Mouse (Mus musculus): ENCODE results near the gene Il1rn. TPM values are rescaled to one million over a fixed set of nuclear protein-coding genes. Genes with fewer than 3 reads are reported as not detected.

Gene Il1rn
- polyA plus RNA-seq, 1 experiment from 2014 or later, result 0.23 TPM

- no peak for ATAC-seq
- H3K4me2 ChIP-seq (replicated peaks; ENCODE audit: low read depth), result no peak overlapping the region
- H3K4me1 ChIP-seq (replicated peaks; ENCODE audit: control insufficient read depth, insufficient read depth, low read length), result no peaks in the 10 kb centered on the region
- H3K9me3 ChIP-seq (ENCODE audit: control insufficient read depth), result no peaks in the 10 kb centered on the region
- H3K27me3 ChIP-seq (replicated peaks; ENCODE audit: control insufficient read depth, insufficient read depth, low read length), result no peaks in the 10 kb centered on the region
- no peak overlapping the region for H3K4me3 ChIP-seq (ENCODE audit: low read depth, low read length)
- H3K27ac ChIP-seq (ENCODE audit: low read depth, low read length), result no peak overlapping the region
- WGBS, result 58% methylated on average over 2 of the region's 2 CpGs
- no peaks in the 10 kb centered on the region for H3K36me3 ChIP-seq (ENCODE audit: control insufficient read depth, insufficient read depth)
- TF ChIP-seq CTCF (IDR thresholded peaks at IDR 0.05; ENCODE audit: low read depth), result no peak
- no peak overlapping the region for H3K9ac ChIP-seq (ENCODE audit: low read depth, low read length)
Measured at GRCm38 (mm10) chr2:24351159-24351558, 14.5 kb downstream of the Il1rn start.

DNA sequence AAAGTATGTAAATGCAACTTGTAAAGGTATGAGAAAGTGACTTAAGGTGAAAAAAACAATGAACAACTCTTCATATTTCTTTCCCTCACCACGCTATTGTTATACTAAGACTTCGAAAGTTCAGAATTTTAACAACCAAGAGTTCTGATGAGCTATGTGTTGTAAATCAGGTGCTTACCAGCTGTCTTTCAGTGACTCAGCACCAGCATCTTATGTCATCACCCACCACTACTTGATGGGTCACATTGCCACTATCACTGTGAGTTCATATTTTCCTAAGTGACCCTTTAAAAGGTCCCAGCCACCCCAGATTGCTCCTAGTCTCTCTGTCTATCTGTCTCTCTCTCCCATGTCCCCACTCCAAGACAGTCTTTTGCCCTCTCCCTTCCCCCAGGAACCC lies 16.4 kb downstream of the Il1rn start:
- Histone ChIP-seq H3K9me3 (ENCODE audit: control insufficient read depth) (no peaks in the 10 kb centered on the region), H3K9ac (ENCODE audit: low read depth, low read length) (no peak overlapping the region), H3K4me2 (replicated peaks; ENCODE audit: low read depth) (no peak overlapping the region), H3K27ac (ENCODE audit: low read depth, low read length) (no peak overlapping the region), H3K4me1 (replicated peaks; ENCODE audit: control insufficient read depth, insufficient read depth, low read length) (no peaks in the 10 kb centered on the region), H3K36me3 (ENCODE audit: control insufficient read depth, insufficient read depth) (no peaks in the 10 kb centered on the region), H3K4me3 (ENCODE audit: low read depth, low read length) (no peak overlapping the region), H3K27me3 (replicated peaks; ENCODE audit: control insufficient read depth, insufficient read depth, low read length) (no peaks in the 10 kb centered on the region)
- TF ChIP-seq CTCF (IDR thresholded peaks at IDR 0.05; ENCODE audit: low read depth), result no peak
- no peak for ATAC-seq
- 98% methylated on average over 2 of the region's 2 CpGs for WGBS

GRCm38 (mm10) chr2:24357642-24358041 lies 21.0 kb downstream of the Il1rn start:
- Histone ChIP-seq H3K36me3 (ENCODE audit: control insufficient read depth, insufficient read depth) (no peaks in the 10 kb centered on the region), H3K27ac (ENCODE audit: low read depth, low read length) (no peak overlapping the region), H3K9me3 (ENCODE audit: control insufficient read depth) (no peaks in the 10 kb centered on the region), H3K9ac (ENCODE audit: low read depth, low read length) (no peak overlapping the region), H3K27me3 (replicated peaks; ENCODE audit: control insufficient read depth, insufficient read depth, low read length) (no peaks in the 10 kb centered on the region), H3K4me3 (ENCODE audit: low read depth, low read length) (no peak overlapping the region), H3K4me2 (replicated peaks; ENCODE audit: low read depth) (no peak overlapping the region), H3K4me1 (replicated peaks; ENCODE audit: control insufficient read depth, insufficient read depth, low read length) (no peaks in the 10 kb centered on the region)
- ATAC-seq, result no peak
- TF ChIP-seq CTCF (IDR thresholded peaks at IDR 0.05; ENCODE audit: low read depth), result peak; percentile 65
- 10% methylated on average over 1 of the region's 1 CpGs for WGBS

DNA sequence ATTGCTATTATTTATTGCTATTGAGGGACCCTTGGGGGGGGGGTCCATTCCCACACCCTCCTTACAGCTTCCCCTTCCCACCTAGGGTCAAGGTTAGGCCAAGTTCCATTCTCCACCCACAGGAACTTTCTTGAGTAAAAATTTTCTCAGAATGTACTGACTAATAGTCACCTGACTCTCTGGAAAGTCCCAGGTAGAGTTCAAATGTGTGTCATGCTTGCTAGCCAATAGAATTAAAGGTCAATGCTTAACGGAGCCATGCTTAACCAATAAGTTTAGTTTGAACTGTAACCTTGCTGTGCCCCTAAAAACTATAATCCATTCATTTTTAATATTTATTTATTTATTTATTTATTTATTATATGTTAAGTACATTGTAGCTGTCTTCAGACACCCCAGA lies 22.7 kb downstream of the Il1rn start:
- no peak overlapping the region for H3K4me2 ChIP-seq (replicated peaks; ENCODE audit: low read depth)
- ATAC-seq, result no peak
- no peaks in the 10 kb centered on the region for H3K27me3 ChIP-seq (replicated peaks; ENCODE audit: control insufficient read depth, insufficient read depth, low read length)
- TF ChIP-seq CTCF (IDR thresholded peaks at IDR 0.05; ENCODE audit: low read depth), result no peak
- H3K27ac ChIP-seq (ENCODE audit: low read depth, low read length), result no peak overlapping the region
- H3K9ac ChIP-seq (ENCODE audit: low read depth, low read length), result no peak overlapping the region
- WGBS, result 76% methylated on average over 1 of the region's 1 CpGs
- H3K4me3 ChIP-seq (ENCODE audit: low read depth, low read length), result no peak overlapping the region
- no peaks in the 10 kb centered on the region for H3K36me3 ChIP-seq (ENCODE audit: control insufficient read depth, insufficient read depth)
- no peaks in the 10 kb centered on the region for H3K9me3 ChIP-seq (ENCODE audit: control insufficient read depth)
- H3K4me1 ChIP-seq (replicated peaks; ENCODE audit: control insufficient read depth, insufficient read depth, low read length), result no peaks in the 10 kb centered on the region

- H3K27me3 ChIP-seq (replicated peaks; ENCODE audit: control insufficient read depth, insufficient read depth, low read length), result no peaks in the 10 kb centered on the region
- ATAC-seq, result no peak
- WGBS, result 75% methylated on average over 3 of the region's 3 CpGs
Measured at GRCm38 (mm10) chr2:24363818-24364217, 27.2 kb downstream of the Il1rn start.

DNA sequence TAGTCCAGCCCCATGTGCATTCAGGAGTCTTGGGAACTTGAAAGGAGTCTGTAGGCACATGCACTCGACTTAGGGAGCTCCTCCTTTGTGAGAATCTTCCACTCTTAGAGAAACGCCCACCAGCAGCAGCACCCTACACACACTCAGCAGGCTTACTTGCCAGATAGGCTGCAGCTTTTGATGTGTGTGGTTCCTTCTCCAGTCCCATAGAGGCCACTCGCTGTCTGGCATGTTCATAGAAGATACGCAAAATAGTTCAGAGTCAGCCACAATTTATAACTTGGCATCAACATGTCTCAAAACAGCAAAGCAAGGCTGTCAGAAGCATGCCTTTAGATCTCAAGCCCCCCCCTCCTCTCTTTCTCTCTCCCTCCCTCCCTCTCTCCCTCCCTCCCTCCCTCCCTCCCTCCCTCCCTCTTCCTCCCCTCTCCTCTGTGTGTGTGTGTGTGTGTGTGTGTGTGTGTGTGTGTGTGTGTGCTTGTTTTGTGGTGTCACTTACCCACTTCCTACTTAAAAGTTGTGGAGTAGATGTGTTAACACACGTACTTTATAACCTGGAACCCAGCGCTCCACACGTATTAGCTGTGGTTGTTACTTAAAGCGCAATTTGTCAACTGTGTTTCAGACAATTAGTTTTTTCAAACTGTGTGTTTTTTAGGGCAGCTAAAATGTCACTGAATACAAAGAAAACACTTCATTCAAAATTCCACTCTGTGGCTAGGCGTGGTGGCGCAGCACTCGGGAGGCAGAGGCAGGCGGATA lies 29.7 kb downstream of the Il1rn start:
- Histone ChIP-seq H3K36me3 (ENCODE audit: control insufficient read depth, insufficient read depth) (no peaks in the 10 kb centered on the region), H3K9ac (ENCODE audit: low read depth, low read length) (no peak overlapping the region), H3K4me1 (replicated peaks; ENCODE audit: control insufficient read depth, insufficient read depth, low read length) (peaks cover 5% of the 10 kb centered on the region; the same call in 1 of the 2 replicates), H3K27ac (ENCODE audit: low read depth, low read length) (no peak overlapping the region), H3K9me3 (ENCODE audit: control insufficient read depth) (no peaks in the 10 kb centered on the region), H3K27me3 (replicated peaks; ENCODE audit: control insufficient read depth, insufficient read depth, low read length) (no peaks in the 10 kb centered on the region), H3K4me3 (ENCODE audit: low read depth, low read length) (no peak overlapping the region), H3K4me2 (replicated peaks; ENCODE audit: low read depth) (no peak overlapping the region; the same call in 1 of the 2 replicates)
- no peak for ATAC-seq
- 72% methylated on average over 12 of the region's 12 CpGs for WGBS
- TF ChIP-seq CTCF (IDR thresholded peaks at IDR 0.05; ENCODE audit: low read depth), result no peak

More at GRCm38 (mm10) chr2:24363818-24364217, 27.2 kb downstream of the Il1rn start:
- Histone ChIP-seq H3K27ac (ENCODE audit: low read depth, low read length) (no peak overlapping the region), H3K9ac (ENCODE audit: low read depth, low read length) (no peak overlapping the region), H3K9me3 (ENCODE audit: control insufficient read depth) (no peaks in the 10 kb centered on the region), H3K4me3 (ENCODE audit: low read depth, low read length) (no peak overlapping the region), H3K36me3 (ENCODE audit: control insufficient read depth, insufficient read depth) (no peaks in the 10 kb centered on the region), H3K4me2 (replicated peaks; ENCODE audit: low read depth) (no peak overlapping the region), H3K4me1 (replicated peaks; ENCODE audit: control insufficient read depth, insufficient read depth, low read length) (peaks cover 5% of the 10 kb centered on the region; the same call in 1 of the 2 replicates)
- TF ChIP-seq CTCF (IDR thresholded peaks at IDR 0.05; ENCODE audit: low read depth), result 0 out of 2 replicates have a peak, but pooled peaks have one; percentile 11
